Mouse (Mus musculus) limb, embryonic 11.5 days (tissue): ENCODE measurements around the gene Iqsec1. TPM values are rescaled to one million over a fixed set of nuclear protein-coding genes. Genes with fewer than 3 reads are reported as not detected.
"Not testable (repeated sequence)": the region's sequence is repeated elsewhere in the genome, so short reads cannot be mapped to it uniquely, and the experiment has no call there.

Experiments
- ATAC-seq: fragments of 200-750 bp; cut with Nextera tagmentation; 2 replicates; pipeline ENCODE4 v1.8.0; 2017; ENCODE audit warnings: low read depth; ENCODE audit not compliant: insufficient number of reproducible peaks, low FRiP score, low TSS enrichment
- DNase-seq: peaks from one replicate; pipeline ENCODE4 v3.0.0-alpha.2; 2015; ENCODE audit warnings: low spot score
- H3K27ac ChIP-seq: fragments of 300-500 bp; sonication (generic); replicated peaks from 2 replicates; pipeline ENCODE4 v1.5.1; 2014; ENCODE audit warnings: low read depth, mild to moderate bottlenecking, low read length
- H3K27me3 ChIP-seq: fragments of 300-500 bp; sonication (generic); 2 replicates; pipeline ENCODE4 v1.6.1; 2014; ENCODE audit warnings: mild to moderate bottlenecking, low read length, mixed read lengths; ENCODE audit not compliant: control insufficient read depth, insufficient read depth
- H3K36me3 ChIP-seq: fragments of 300-500 bp; sonication (generic); 2 replicates; pipeline ENCODE4 v1.6.1; 2014; ENCODE audit warnings: mild to moderate bottlenecking, low read length, moderate library complexity, mixed read lengths; ENCODE audit not compliant: control insufficient read depth, insufficient read depth
- H3K4me1 ChIP-seq: fragments of 300-500 bp; sonication (generic); 2 replicates; pipeline ENCODE4 v1.6.1; 2014; ENCODE audit warnings: low read length, mixed read lengths; ENCODE audit not compliant: control insufficient read depth, insufficient read depth
- H3K4me2 ChIP-seq: fragments of 300-500 bp; sonication (generic); 2 replicates; pipeline ENCODE4 v1.6.1; 2014; ENCODE audit warnings: low read depth, mild to moderate bottlenecking, moderate library complexity; ENCODE audit not compliant: severe bottlenecking
- H3K4me3 ChIP-seq: fragments of 300-500 bp; sonication (generic); 2 replicates; pipeline ENCODE4 v1.5.1; 2014; ENCODE audit warnings: low read depth, low read length
- H3K9ac ChIP-seq: fragments of 300-500 bp; sonication (generic); 2 replicates; pipeline ENCODE4 v1.6.1; 2014; ENCODE audit warnings: mild to moderate bottlenecking, low read length
- H3K9me3 ChIP-seq: fragments of 300-500 bp; sonication (generic); 2 replicates; pipeline ENCODE4 v1.6.1; 2016; ENCODE audit warnings: low read length; ENCODE audit not compliant: control insufficient read depth
- WGBS: fragments of 180-500 bp; shearing (Covaris S2); extraction: QIAGEN DNeasy Blood & Tissue Kit; methylation state at CpG from one replicate; pipeline ENCODE4 v1.1.7; 2014; 5-methylcytosine and 5-hydroxymethylcytosine counted together
- polyA plus RNA-seq: library from polyadenylated mRNA; unstranded; fragments of >200 nt; fragmentation: Nextera tagmentation; extraction: Ambion mirVana; gene quantifications from 2 replicates; pipeline ENCODE4 v1.2.1, GENCODE M21; 2014

The Iqsec1 gene
- polyA plus RNA-seq, 1 experiment from 2014 or later = 8.5 TPM

DNA sequence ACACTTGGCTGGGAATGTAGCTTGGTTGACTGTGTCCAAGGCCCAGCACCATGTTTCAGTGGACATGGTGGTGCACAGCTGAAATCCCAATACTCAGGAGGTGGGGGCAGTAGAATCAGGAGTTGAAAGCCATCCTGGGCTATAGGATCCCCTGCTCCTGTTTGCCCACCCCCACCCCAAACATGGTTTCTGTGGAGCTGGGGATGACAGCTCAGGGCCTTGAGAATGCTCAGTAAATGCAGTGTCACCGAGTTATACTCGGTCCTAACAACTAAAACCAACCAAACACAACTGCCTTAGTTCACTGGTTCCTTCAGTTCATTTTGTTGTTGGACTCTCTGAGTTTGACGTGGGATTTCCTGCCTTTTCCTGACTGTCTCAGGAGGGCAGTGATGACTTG, 345.4 kb downstream of the Iqsec1 start:
- Histone ChIP-seq H3K27ac (no peak overlapping the region), H3K9ac (no peak overlapping the region), H3K4me2 (no peak overlapping the region), H3K4me3 (no peak overlapping the region), H3K36me3 (no peaks in the 10 kb centered on the region), H3K4me1 (no peaks in the 10 kb centered on the region), H3K27me3 (no peaks in the 10 kb centered on the region), H3K9me3 (no peaks in the 10 kb centered on the region)
- 87% methylated on average over 3 of the region's 3 CpGs for WGBS
- DNase-seq (no peak), ATAC-seq (no peak)

DNA sequence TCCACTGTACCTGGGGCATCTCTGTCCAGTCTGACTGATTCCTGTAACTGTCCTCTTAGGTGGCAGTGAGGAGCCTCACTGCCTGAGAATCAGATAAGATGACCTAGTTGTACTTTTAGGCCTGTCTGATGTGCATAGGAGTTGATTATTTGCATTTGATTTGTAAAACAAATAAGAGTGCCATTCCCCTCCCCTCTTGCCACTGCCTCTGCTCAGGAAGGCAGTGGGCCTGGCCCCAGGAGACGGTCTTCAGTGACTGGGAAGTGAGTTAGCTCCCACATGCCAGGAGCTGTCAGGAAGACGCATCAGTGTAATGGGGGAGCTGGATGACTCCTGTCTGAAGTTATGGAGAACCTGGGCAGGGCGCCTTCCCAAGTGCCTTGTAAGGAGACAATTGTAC, 352.9 kb downstream of the Iqsec1 start:
- 53% methylated on average over 3 of the region's 3 CpGs for WGBS
- Histone ChIP-seq H3K9me3 (no peaks in the 10 kb centered on the region), H3K4me3 (no peak overlapping the region), H3K4me2 (no peak overlapping the region), H3K4me1 (no peaks in the 10 kb centered on the region), H3K9ac (no peak overlapping the region), H3K27ac (no peak overlapping the region), H3K27me3 (no peaks in the 10 kb centered on the region), H3K36me3 (no peaks in the 10 kb centered on the region)
- ATAC-seq = no peak
- DNase-seq = no peak

DNA sequence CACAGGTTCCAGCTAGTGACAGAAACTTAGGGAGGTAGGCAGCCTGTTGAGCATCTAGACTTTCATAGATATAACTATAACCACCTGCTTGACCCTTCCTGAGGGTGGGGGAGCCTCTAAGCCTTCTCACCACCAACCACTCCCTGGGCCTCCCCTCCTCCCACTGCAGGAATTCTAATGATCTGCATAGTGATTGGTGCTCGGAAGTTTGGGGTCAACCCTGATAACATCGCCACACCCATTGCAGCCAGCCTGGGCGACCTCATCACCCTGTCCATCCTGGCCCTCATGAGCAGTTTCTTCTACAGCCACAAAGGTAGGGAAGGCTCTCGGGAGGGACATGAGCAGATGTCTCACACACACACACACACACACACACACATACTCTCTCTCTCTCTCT, 353.4 kb downstream of the Iqsec1 start:
- H3K4me1 ChIP-seq = no peaks in the 10 kb centered on the region
- H3K4me3 ChIP-seq = no peak overlapping the region
- H3K9ac ChIP-seq = no peak overlapping the region
- WGBS = 27% methylated on average over 4 of the region's 4 CpGs
- H3K9me3 ChIP-seq = no peaks in the 10 kb centered on the region
- no peak overlapping the region for H3K4me2 ChIP-seq
- ATAC-seq = no peak
- no peak overlapping the region for H3K27ac ChIP-seq
- DNase-seq = no peak
- H3K36me3 ChIP-seq = no peaks in the 10 kb centered on the region
- H3K27me3 ChIP-seq = no peaks in the 10 kb centered on the region

DNA sequence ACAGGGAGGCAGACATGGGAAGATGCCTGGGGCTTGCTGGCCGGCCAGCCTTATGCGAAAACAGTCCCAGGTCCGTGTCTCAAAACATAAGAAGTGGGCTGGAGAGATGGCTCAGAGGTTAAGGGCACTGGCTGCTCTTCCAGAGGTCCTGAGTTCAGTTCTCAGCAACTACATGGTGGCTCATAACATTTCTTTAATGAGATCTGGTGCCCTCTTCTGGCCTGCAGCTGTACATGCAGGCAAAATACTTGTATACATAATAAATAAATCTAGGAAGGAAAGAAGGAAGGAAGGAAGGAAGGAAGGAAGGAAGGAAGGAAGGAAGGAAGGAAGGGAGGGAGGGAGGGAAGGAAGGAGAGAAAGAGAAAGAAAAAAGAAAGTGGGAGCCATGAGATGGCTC, 356.0 kb downstream of the Iqsec1 start:
- ATAC-seq, H3K4me2 ChIP-seq, H3K9ac ChIP-seq, H3K4me3 ChIP-seq, H3K27me3 ChIP-seq, H3K27ac ChIP-seq, DNase-seq, H3K9me3 ChIP-seq, H3K36me3 ChIP-seq, H3K4me1 ChIP-seq: not testable (repeated sequence)
- 68% methylated on average over 3 of the region's 3 CpGs for WGBS

DNA sequence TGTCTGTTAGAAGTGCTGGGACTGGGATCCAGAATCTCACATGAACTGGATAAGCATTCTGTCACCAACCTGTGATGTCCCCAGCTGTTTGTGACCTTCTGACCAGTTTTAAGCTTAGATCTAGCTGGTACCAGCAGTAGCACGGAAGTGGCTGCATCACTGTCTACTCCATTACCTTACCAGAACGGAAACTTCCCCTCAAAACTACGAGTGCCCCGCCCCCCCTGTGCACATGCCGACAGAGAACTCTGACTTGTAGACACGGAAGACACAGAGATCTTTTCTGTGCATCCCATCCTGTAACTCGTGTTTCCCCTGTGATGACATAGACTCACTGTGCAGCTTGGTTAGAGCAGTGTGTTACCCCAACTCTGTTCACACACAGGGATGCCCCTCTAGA, 358.1 kb downstream of the Iqsec1 start:
- Histone ChIP-seq H3K27ac (no peak overlapping the region), H3K9ac (no peak overlapping the region), H3K4me2 (no peak overlapping the region), H3K36me3 (no peaks in the 10 kb centered on the region), H3K9me3 (no peaks in the 10 kb centered on the region; the same call in 1 of the 2 replicates), H3K4me1 (no peaks in the 10 kb centered on the region), H3K4me3 (no peak overlapping the region), H3K27me3 (no peaks in the 10 kb centered on the region)
- 93% methylated on average over 7 of the region's 7 CpGs for WGBS
- ATAC-seq (no peak), DNase-seq (no peak)

DNA sequence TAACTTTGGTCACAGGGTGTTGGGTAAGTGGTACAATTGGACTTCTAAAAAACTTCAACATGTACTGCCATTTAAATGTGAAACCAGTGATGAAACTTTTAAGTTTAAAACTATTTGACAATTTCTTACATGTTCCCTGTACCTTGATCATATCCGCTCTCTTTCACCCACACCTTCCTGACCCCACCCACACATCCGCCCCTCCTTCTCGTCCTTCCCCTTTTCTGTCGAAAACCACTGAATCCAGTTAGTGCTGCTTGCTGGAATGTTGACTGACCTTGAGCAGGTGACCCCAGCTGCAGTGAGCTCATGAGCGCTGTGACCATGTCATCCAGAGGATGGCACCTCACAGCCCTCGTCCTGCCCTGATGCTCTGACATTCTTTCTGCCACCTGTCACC, 359.0 kb downstream of the Iqsec1 start:
- Histone ChIP-seq H3K27me3 (no peaks in the 10 kb centered on the region), H3K27ac (no peak overlapping the region), H3K36me3 (no peaks in the 10 kb centered on the region), H3K4me2 (no peak overlapping the region), H3K9ac (no peak overlapping the region), H3K4me3 (no peak overlapping the region), H3K4me1 (no peaks in the 10 kb centered on the region), H3K9me3 (no peaks in the 10 kb centered on the region; the same call in 1 of the 2 replicates)
- DNase-seq (no peak), ATAC-seq (no peak)
- 85% methylated on average over 6 of the region's 6 CpGs for WGBS

DNA sequence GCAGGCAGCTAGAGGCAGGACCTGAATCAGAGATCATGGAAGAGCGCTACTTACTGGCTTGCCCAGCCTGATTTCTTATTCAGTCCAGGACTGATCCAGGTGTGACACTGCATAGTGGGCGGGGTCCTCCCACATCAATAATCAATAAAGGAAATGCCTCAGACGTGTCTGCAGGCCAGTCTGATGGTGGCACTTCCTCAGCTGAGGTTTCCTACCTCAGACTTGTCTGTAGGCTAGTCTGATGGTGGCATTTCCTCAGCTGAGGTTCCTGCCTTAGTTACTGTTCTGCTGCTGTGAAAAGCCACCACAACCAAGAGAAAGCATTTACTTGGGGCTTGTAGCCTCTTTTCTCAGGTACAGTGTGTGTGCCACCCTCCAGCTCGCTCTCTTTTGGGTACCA, 360.9 kb downstream of the Iqsec1 start:
- no peak overlapping the region for H3K4me2 ChIP-seq
- H3K4me3 ChIP-seq = no peak overlapping the region
- no peaks in the 10 kb centered on the region for H3K4me1 ChIP-seq
- 85% methylated on average over 4 of the region's 4 CpGs for WGBS
- DNase-seq (no peak), ATAC-seq (no peak)
- no peak overlapping the region for H3K9ac ChIP-seq
- no peaks in the 10 kb centered on the region; the same call in 1 of the 2 replicates for H3K9me3 ChIP-seq
- H3K27ac ChIP-seq = no peak overlapping the region
- no peaks in the 10 kb centered on the region for H3K36me3 ChIP-seq
- H3K27me3 ChIP-seq = no peaks in the 10 kb centered on the region

DNA sequence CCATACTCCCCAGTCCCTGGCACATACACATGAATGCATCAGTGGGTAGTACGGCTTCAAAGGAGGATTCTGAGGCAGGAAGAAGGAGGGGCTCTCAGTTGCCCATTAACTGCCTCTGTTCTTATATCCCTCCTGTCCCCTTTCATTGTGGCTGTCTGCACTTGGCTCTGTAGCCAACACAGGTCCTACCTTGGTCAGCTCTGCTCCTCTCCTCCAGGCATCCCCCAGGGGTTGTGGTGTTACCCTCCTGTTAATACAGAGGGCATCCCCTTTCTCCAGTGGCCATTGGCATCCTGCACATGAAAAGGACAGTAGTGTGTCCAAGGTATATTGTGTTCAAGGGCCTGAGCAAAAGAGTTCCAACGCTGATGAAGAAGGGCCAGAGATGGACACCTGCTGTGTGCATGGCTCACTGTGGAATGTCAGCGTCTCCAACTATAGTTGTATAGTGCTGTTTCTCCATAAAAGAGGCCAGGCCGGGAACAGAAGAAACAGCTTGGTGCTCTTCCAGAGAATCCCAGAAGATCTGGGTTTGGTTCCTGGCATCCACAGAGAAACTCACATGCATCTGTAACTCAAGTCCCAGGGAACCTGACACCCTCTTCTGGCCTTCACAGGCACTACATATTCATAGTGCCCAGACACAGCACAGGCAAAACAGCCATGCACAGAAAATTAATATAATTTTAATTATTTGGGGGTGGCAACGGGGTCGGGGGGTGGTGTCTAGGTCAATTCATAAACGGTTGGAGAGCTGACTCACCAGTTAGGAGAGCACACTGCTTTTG, 363.1 kb downstream of the Iqsec1 start:
- Histone ChIP-seq H3K4me1 (no peaks in the 10 kb centered on the region), H3K27ac (no peak overlapping the region), H3K36me3 (no peaks in the 10 kb centered on the region), H3K9me3 (no peaks in the 10 kb centered on the region; the same call in 1 of the 2 replicates), H3K9ac (no peak overlapping the region), H3K4me2 (no peak overlapping the region), H3K27me3 (no peaks in the 10 kb centered on the region), H3K4me3 (no peak overlapping the region)
- no peak for DNase-seq
- 77% methylated on average over 7 of the region's 7 CpGs for WGBS
- ATAC-seq = no peak

DNA sequence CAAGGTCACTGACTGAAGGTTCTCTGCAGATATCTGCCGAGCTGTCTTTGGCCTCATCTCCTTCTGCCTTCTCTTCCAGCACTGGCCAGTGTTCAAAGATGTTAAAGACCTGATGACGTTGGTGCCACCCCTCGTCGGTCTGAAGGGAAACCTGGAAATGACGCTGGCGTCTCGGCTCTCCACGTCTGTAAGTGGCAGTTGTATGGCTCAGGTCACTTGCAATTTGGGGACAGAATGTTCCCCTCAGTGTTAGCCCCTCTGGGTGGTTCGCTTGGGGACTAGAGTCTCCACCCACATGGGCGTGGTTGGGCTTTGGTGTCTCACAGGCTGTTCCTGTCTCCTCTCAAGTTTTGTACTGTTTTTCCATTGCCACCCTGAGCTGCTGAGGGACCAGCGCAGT, 363.8 kb downstream of the Iqsec1 start:
- Histone ChIP-seq H3K27ac (no peak overlapping the region), H3K4me1 (no peaks in the 10 kb centered on the region), H3K27me3 (no peaks in the 10 kb centered on the region), H3K9ac (no peak overlapping the region), H3K36me3 (no peaks in the 10 kb centered on the region), H3K9me3 (no peaks in the 10 kb centered on the region; the same call in 1 of the 2 replicates), H3K4me3 (no peak overlapping the region), H3K4me2 (no peak overlapping the region)
- DNase-seq (no peak), ATAC-seq (no peak)
- WGBS = 70% methylated on average over 11 of the region's 11 CpGs
